Mouse (Mus musculus): ENCODE measurements around the gene Zmiz2.
"Not testable (repeated sequence)": the region's sequence is repeated elsewhere in the genome, so short reads cannot be mapped to it uniquely, and the experiment has no call there.

Zmiz2 gene

GRCm38 (mm10) chr11:6388726-6389413 is at the start of gene Zmiz2:
Zmiz2 (plus strand) TSS chr11:6389074.
- in situ Hi-C loops (cut with MboI): no loop called here

- in situ Hi-C loops (cut with MboI): no loop called here
These were observed 42.9 kb upstream of the Zmiz2 start for GRCm38 (mm10) chr11:6345956-6346355.

GRCm38 (mm10) chr11:6346966-6347365 is 41.9 kb upstream of the Zmiz2 start:
- in situ Hi-C loops (cut with MboI): no loop called here

- in situ Hi-C loops (cut with MboI): no loop called here
These were observed 40.1 kb upstream of the Zmiz2 start for GRCm38 (mm10) chr11:6348681-6349200.

GRCm38 (mm10) chr11:6349586-6349985 is 39.3 kb upstream of the Zmiz2 start:
- in situ Hi-C loops (cut with MboI): no loop called here

GRCm38 (mm10) chr11:6355106-6355505 is 33.8 kb upstream of the Zmiz2 start:
- in situ Hi-C loops (cut with MboI): no loop called here

GRCm38 (mm10) chr11:6364581-6365275 is 24.1 kb upstream of the Zmiz2 start:
- in situ Hi-C loops (cut with MboI): no loop called here

GRCm38 (mm10) chr11:6365885-6366284 is 23.0 kb upstream of the Zmiz2 start:
- in situ Hi-C loops (cut with MboI): no loop called here

GRCm38 (mm10) chr11:6366434-6366833 is 22.4 kb upstream of the Zmiz2 start:
- in situ Hi-C loops (cut with MboI): no loop called here

GRCm38 (mm10) chr11:6367156-6367555 is 21.7 kb upstream of the Zmiz2 start:
- in situ Hi-C loops (cut with MboI): no loop called here

- in situ Hi-C loops (cut with MboI): not testable (repeated sequence)
These were observed 20.9 kb upstream of the Zmiz2 start for GRCm38 (mm10) chr11:6367986-6368385.

GRCm38 (mm10) chr11:6371376-6372155 is 17.3 kb upstream of the Zmiz2 start:
- in situ Hi-C loops (cut with MboI): no loop called here

- in situ Hi-C loops (cut with MboI): no loop called here
These were observed 16.1 kb upstream of the Zmiz2 start for GRCm38 (mm10) chr11:6372784-6373183.

GRCm38 (mm10) chr11:6380916-6381315 is 8.0 kb upstream of the Zmiz2 start:
- in situ Hi-C loops (cut with MboI): no loop called here

- in situ Hi-C loops (cut with MboI): no loop called here
These were observed 648 bp upstream of the Zmiz2 start for GRCm38 (mm10) chr11:6388126-6388725.

GRCm38 (mm10) chr11:6389483-6389921 is 628 bp downstream of the Zmiz2 start:
- in situ Hi-C loops (cut with MboI): no loop called here

GRCm38 (mm10) chr11:6390376-6391053 is 1.6 kb downstream of the Zmiz2 start:
- in situ Hi-C loops (cut with MboI): no loop called here

GRCm38 (mm10) chr11:6391516-6392276 is 2.8 kb downstream of the Zmiz2 start:
- in situ Hi-C loops (cut with MboI): no loop called here

GRCm38 (mm10) chr11:6392857-6393256 is 4.0 kb downstream of the Zmiz2 start:
- in situ Hi-C loops (cut with MboI): no loop called here

GRCm38 (mm10) chr11:6393866-6394265 is 5.0 kb downstream of the Zmiz2 start:
- in situ Hi-C loops (cut with MboI): no loop called here

GRCm38 (mm10) chr11:6395565-6395964 is 6.7 kb downstream of the Zmiz2 start:
- in situ Hi-C loops (cut with MboI): no loop called here

Data from mature B cell (primary cell).